Mouse (Mus musculus) left cerebral cortex, adult 18-20 months (tissue): ENCODE measurements around the gene Snx11. TPM values are rescaled to one million over a fixed set of nuclear protein-coding genes. Genes with fewer than 3 reads are reported as not detected.
A peak's percentile ranks its signal among the peaks of the same experiment; 100 is the strongest.
"Not testable (repeated sequence)": the region's sequence is repeated elsewhere in the genome, so short reads cannot be mapped to it uniquely, and the experiment has no call there.

Source experiments
- DNase-seq, 2 experiments: peaks; one replicate each; pipeline ENCODE4 v3.0.0; 2021 to 2022; ENCODE audit warnings: low spot score in 2 of 2, mixed read lengths in 1 of 2
- long read RNA-seq, 2 experiments: library from polyadenylated mRNA; stranded (forward); transcript quantifications; one replicate each; pipeline ENCODE4 v2.0.0; 2021
- total RNA-seq, 2 experiments: library from RNA; stranded (reverse); gene quantifications; 2 replicates each; pipeline ENCODE4 v1.2.3; 2021

Snx11 gene
- 10 to 100 TPM; 48.8 to 48.9 TPM for total RNA-seq
- long read RNA-seq, experiment 1, transcript Snx11-202 (8 exons, 2,197 nt): major isoform, 56 of 90 reads
- long read RNA-seq, experiment 1, transcript Snx11-201 (9 exons, 2,551 nt): minor isoform, 9 of 90 reads
- long read RNA-seq, experiment 1, partial matches to known transcripts: 7 of 90 reads
- long read RNA-seq, experiment 1, other reads (novel, unspliced or antisense): 18 of 90 reads
- long read RNA-seq, experiment 2, transcript Snx11-202 (8 exons, 2,197 nt): major isoform, 26 of 47 reads
- long read RNA-seq, experiment 2, transcript Snx11-201 (9 exons, 2,551 nt): minor isoform, 8 of 47 reads
- long read RNA-seq, experiment 2, partial matches to known transcripts: 7 of 47 reads
- long read RNA-seq, experiment 2, other reads (novel, unspliced or antisense): 6 of 47 reads

- peak; percentile 100 for DNase-seq
These were observed at the start of gene Snx11 for GRCm38 (mm10) chr11:96776968-96777962. TSS of gene Snx11 (minus strand) at chr11:96777559.

GRCm38 (mm10) chr11:96826481-96826880, 49.1 kb upstream of the Snx11 start:
- DNase-seq: no peak

- DNase-seq: peak in 1 of 2 experiments; percentile 48
These were observed 47.6 kb upstream of the Snx11 start for GRCm38 (mm10) chr11:96824783-96825495.

GRCm38 (mm10) chr11:96823880-96824782, 46.8 kb upstream of the Snx11 start:
- peak; percentile 81 to 92 for DNase-seq

- no peak for DNase-seq
These were observed 46.1 kb upstream of the Snx11 start for GRCm38 (mm10) chr11:96823471-96823837.

GRCm38 (mm10) chr11:96822675-96823470, 45.5 kb upstream of the Snx11 start:
- DNase-seq: no peak

GRCm38 (mm10) chr11:96821956-96822355, 44.6 kb upstream of the Snx11 start:
- no peak for DNase-seq

- no peak for DNase-seq
These were observed 40.9 kb upstream of the Snx11 start for GRCm38 (mm10) chr11:96818128-96818710.

GRCm38 (mm10) chr11:96816979-96817378, 39.6 kb upstream of the Snx11 start:
- DNase-seq: no peak

- no peak for DNase-seq
These were observed 39.1 kb upstream of the Snx11 start for GRCm38 (mm10) chr11:96816494-96816893.

- no peak for DNase-seq
These were observed 38.5 kb upstream of the Snx11 start for GRCm38 (mm10) chr11:96815895-96816294.

GRCm38 (mm10) chr11:96814443-96814842, 37.1 kb upstream of the Snx11 start:
- no peak for DNase-seq

GRCm38 (mm10) chr11:96813920-96814319, 36.6 kb upstream of the Snx11 start:
- no peak for DNase-seq

GRCm38 (mm10) chr11:96813455-96813854, 36.1 kb upstream of the Snx11 start:
- no peak for DNase-seq

GRCm38 (mm10) chr11:96811188-96811587, 33.8 kb upstream of the Snx11 start:
- not testable (repeated sequence) for DNase-seq

- DNase-seq: no peak
These were observed 32.3 kb upstream of the Snx11 start for GRCm38 (mm10) chr11:96809562-96810235.

- DNase-seq: no peak
These were observed 30.7 kb upstream of the Snx11 start for GRCm38 (mm10) chr11:96808066-96808465.

- DNase-seq: no peak
These were observed 28.2 kb upstream of the Snx11 start for GRCm38 (mm10) chr11:96805606-96806005.
